Comparison of ENCODE assay signal across 20 mouse cellular contexts in the genomic region with DNA sequence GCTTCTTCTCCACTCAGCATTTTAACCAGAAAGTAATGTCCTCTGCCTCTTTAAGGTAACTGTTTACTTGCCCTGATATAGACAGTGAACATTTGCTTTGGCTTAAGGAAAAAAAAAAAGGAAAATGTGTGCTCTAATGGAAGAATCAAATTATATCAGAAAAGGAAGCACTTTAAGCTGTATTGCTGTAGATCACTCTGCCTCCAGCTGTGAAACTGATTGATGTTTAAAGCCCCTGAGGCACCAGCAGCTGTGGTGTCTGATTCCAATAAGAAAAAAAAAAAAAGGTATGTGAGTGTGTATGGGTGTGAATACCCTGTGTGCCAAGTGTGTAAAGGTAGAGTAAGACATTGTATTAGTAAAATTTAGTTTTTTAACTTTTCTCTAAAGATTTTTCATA.
DNase-seq lines count a peak whose midpoint lies in the region; ATAC-seq and TF ChIP-seq lines count a peak whose summit lies in the region.
"Had no signal": no experiment of that assay in that cellular context is flagged by ENCODE, and none has a peak within 500 bp of the region (broad histone marks: within the 10 kb centered on the region; RNA-seq: fewer than 3 reads in every experiment).

No protein-coding gene starts in this region.

- H3K27ac ChIP-seq in hindbrain, embryonic 12.5 days: no peak overlapping the region
- no peak overlapping the region for H3K27ac ChIP-seq in hindbrain, postnatal 0 days
- H3K27ac ChIP-seq in neural tube, embryonic 14.5 days (ENCODE audit: low read depth, low read length): no peak overlapping the region
- H3K27ac ChIP-seq: heart, embryonic 10.5 days; hindbrain, embryonic 14.5 days had no signal

- H3K9ac ChIP-seq in hindbrain, embryonic 12.5 days: no peak overlapping the region
- H3K9ac ChIP-seq in hindbrain, postnatal 0 days (replicated peaks; ENCODE audit: low read length): no peak overlapping the region
- no peak overlapping the region for H3K9ac ChIP-seq in neural tube, embryonic 14.5 days (replicated peaks; ENCODE audit: low read depth, low read length)
- H3K9ac ChIP-seq: forebrain, postnatal 0 days; hindbrain, embryonic 14.5 days; liver, postnatal 0 days had no signal

- H3K36me3 ChIP-seq in hindbrain, embryonic 12.5 days: no peaks in the 10 kb centered on the region
- H3K36me3 ChIP-seq in hindbrain, postnatal 0 days (ENCODE audit: insufficient read depth, low read length): no peaks in the 10 kb centered on the region
- H3K36me3 ChIP-seq in neural tube, embryonic 14.5 days (ENCODE audit: control insufficient read depth, insufficient read depth, low read length): no peaks in the 10 kb centered on the region
- H3K36me3 ChIP-seq: heart, embryonic 10.5 days had no signal

- no peak for DNase-seq in hindbrain, postnatal 0 days (ENCODE audit: low spot score)
- DNase-seq in retina, embryonic 14.5 days (ENCODE audit: low spot score): peak; percentile 27
- no peak for DNase-seq in retina, postnatal 1 day
- peak; percentile 5 for DNase-seq in embryo, embryonic 11.5 days (ENCODE audit: low read depth, low spot score)
- DNase-seq in cerebellum, adult 9-10 months: no peak
- no peak for DNase-seq in left cerebral cortex, adult 18-20 months (ENCODE audit: low spot score in 2 of 2)
- DNase-seq: adrenal gland, postnatal 25 days; cerebellum, adult 11-12 months; forebrain, postnatal 0 days; kidney, postnatal 4 days; layer of hippocampus, adult 9-11 months; liver, postnatal 0 days; lung, postnatal 10 days; thymus, adult 2 months had no signal

- no peak overlapping the region for H3K4me2 ChIP-seq in hindbrain, embryonic 12.5 days (replicated peaks)
- no peak overlapping the region for H3K4me2 ChIP-seq in hindbrain, postnatal 0 days (ENCODE audit: low read depth, low read length)
- no peak overlapping the region for H3K4me2 ChIP-seq in neural tube, embryonic 14.5 days (ENCODE audit: low read depth, low read length)
- H3K4me2 ChIP-seq: hindbrain, embryonic 14.5 days had no signal

- ATAC-seq in hindbrain, embryonic 12.5 days (ENCODE audit: low FRiP score): 0 out of 2 replicates have a peak, but pooled peaks have one; percentile 35
- no peak for ATAC-seq in hindbrain, postnatal 0 days
- ATAC-seq in neural tube, embryonic 14.5 days (ENCODE audit: low read depth): 0 out of 2 replicates have a peak, but pooled peaks have one; percentile 9
- ATAC-seq: activated CD4-positive, CD25-positive, alpha-beta regulatory T cell, adult 4 months; forebrain, postnatal 0 days; intestine, embryonic 16.5 days; liver, postnatal 0 days had no signal

- H3K27me3 ChIP-seq in hindbrain, embryonic 12.5 days: no peaks in the 10 kb centered on the region
- no peaks in the 10 kb centered on the region for H3K27me3 ChIP-seq in hindbrain, postnatal 0 days (ENCODE audit: insufficient read depth, low read length)
- H3K27me3 ChIP-seq in neural tube, embryonic 14.5 days (ENCODE audit: control insufficient read depth, insufficient read depth, low read length): no peaks in the 10 kb centered on the region

- no peak for TF ChIP-seq CTCF in hindbrain, postnatal 0 days (IDR thresholded peaks at IDR 0.05; ENCODE audit: low read depth)

- H3K4me1 ChIP-seq in hindbrain, embryonic 12.5 days: no peaks in the 10 kb centered on the region
- no peaks in the 10 kb centered on the region for H3K4me1 ChIP-seq in hindbrain, postnatal 0 days (ENCODE audit: insufficient read depth, low read length)
- no peaks in the 10 kb centered on the region for H3K4me1 ChIP-seq in neural tube, embryonic 14.5 days (ENCODE audit: control insufficient read depth, insufficient read depth, low read length)
- H3K4me1 ChIP-seq: heart, embryonic 10.5 days had no signal

- H3K4me3 ChIP-seq in hindbrain, embryonic 12.5 days: no peak overlapping the region
- H3K4me3 ChIP-seq in hindbrain, postnatal 0 days (ENCODE audit: low read length): no peak overlapping the region
- H3K4me3 ChIP-seq in neural tube, embryonic 14.5 days (ENCODE audit: low read depth, low read length): no peak overlapping the region
- H3K4me3 ChIP-seq: heart, embryonic 10.5 days had no signal

- H3K9me3 ChIP-seq in hindbrain, embryonic 12.5 days (replicated peaks): no peaks in the 10 kb centered on the region
- no peaks in the 10 kb centered on the region for H3K9me3 ChIP-seq in hindbrain, postnatal 0 days (ENCODE audit: low read length)
- no peaks in the 10 kb centered on the region for H3K9me3 ChIP-seq in neural tube, embryonic 14.5 days (ENCODE audit: control insufficient read depth, low read length)
- H3K9me3 ChIP-seq: heart, embryonic 10.5 days had no signal

Comparison
In these comparisons a context has a peak if more than half of its experiments do, and no peak if none do; other contexts are left out.
1. DNase-seq: peak in retina, embryonic 14.5 days (single experiment) and embryo, embryonic 11.5 days (single experiment); none in hindbrain, postnatal 0 days (single experiment), retina, postnatal 1 day (single experiment), cerebellum, adult 9-10 months (single experiment) and left cerebral cortex, adult 18-20 months (0 of 2).